ENCODE assay signal across 8 mouse cellular contexts in the genomic region with DNA sequence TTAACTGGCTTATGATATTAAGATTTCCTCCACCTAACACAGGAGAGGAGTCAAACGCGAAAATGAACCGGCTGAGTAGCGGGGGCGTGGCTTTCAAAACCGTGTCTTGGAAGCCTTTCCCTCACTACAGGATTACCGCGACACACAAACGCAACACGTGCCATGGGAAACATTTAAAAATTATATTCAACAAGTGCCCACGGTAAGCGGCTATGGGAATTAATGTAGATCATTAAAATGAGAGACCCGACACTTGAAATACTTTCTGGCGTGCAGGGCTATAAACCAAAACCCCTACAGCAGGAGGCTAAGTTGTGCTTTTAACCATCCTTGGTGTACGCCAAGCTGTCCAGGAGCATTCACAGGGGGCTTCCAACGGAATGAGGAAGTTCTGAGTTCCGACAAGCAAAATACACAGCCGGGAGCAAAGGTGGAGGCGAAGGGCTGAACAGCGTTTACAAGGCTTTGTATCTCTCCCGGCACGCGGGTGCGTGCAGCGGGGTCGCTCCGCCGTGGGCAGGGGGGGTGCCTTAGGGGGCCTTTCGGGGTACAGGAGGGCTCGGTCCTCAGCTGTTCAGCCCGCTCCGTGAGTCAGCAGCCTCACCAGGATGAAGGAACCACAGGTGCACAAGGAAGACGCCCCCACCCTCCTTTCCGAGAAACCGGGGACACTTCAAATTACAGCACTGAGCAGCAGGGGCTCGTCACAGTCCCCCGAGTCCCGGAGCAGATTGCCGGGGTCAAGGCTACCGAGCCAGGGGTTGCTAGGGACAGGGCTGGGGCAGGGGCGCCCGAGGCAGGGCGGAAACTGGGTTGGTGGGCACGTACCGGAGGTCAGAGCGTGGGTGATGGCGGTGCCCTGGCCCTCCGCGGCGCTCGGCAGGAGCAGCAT. TPM values are rescaled to one million over a fixed set of nuclear protein-coding genes. Genes with fewer than 3 reads are reported as not detected.
DNase-seq lines count a peak whose midpoint lies in the region; ATAC-seq and TF ChIP-seq lines count a peak whose summit lies in the region.

No protein-coding gene starts in this region.

- peak overlapping the region; percentile 89 for H3K9ac ChIP-seq in heart, embryonic 13.5 days
- peak overlapping the region; percentile 79 for H3K9ac ChIP-seq in kidney, postnatal 0 days (ENCODE audit: low read depth, low read length)

- ATAC-seq in heart, embryonic 13.5 days (ENCODE audit: extremely low read depth, insufficient number of reproducible peaks, low FRiP score, low TSS enrichment): peak; percentile 27; the same call in 1 of the 2 replicates
- ATAC-seq in kidney, postnatal 0 days (replicated peaks; ENCODE audit: low FRiP score, low read depth): no peak; the same call in 1 of the 2 replicates

- H3K4me2 ChIP-seq in heart, embryonic 13.5 days: peak overlapping the region; percentile 96
- peak overlapping the region; percentile 99 for H3K4me2 ChIP-seq in kidney, postnatal 0 days (ENCODE audit: low read length)

- H3K27me3 ChIP-seq in heart, embryonic 13.5 days (replicated peaks): no peaks in the 10 kb centered on the region
- no peaks in the 10 kb centered on the region for H3K27me3 ChIP-seq in kidney, postnatal 0 days (ENCODE audit: insufficient read depth, low read length)
- H3K27me3 ChIP-seq in megakaryocyte, embryonic 14.5 days (replicated peaks): no peaks in the 10 kb centered on the region

- H3K36me3 ChIP-seq in heart, embryonic 13.5 days: peaks cover 47% of the 10 kb centered on the region
- H3K36me3 ChIP-seq in kidney, postnatal 0 days (ENCODE audit: insufficient read depth, low read length): peaks cover 21% of the 10 kb centered on the region
- H3K36me3 ChIP-seq in megakaryocyte, embryonic 14.5 days (replicated peaks; ENCODE audit: low read length): peaks cover 50% of the 10 kb centered on the region

- DNase-seq in 3T3-L1 (ENCODE audit: low read depth, low spot score): peak; percentile 66
- peak; percentile 43 for DNase-seq in CD4-positive, CD25-positive, alpha-beta regulatory T cell, adult 2 months (ENCODE audit: low read depth, low spot score)
- DNase-seq in c-Kit-positive CD71-positive TER-119-positive erythroid progenitor cells, embryonic 14.5 days (ENCODE audit: low spot score): peak; percentile 53
- peak; percentile 43 for DNase-seq in kidney, postnatal 0 days (ENCODE audit: low spot score)
- peak; percentile 8 to 64 for DNase-seq in thymus, adult 18-20 months
- DNase-seq in left cerebral cortex, adult 8-10 months (ENCODE audit: low spot score in 2 of 2): no peak

- peaks cover 26% of the 10 kb centered on the region for H3K4me1 ChIP-seq in heart, embryonic 13.5 days
- H3K4me1 ChIP-seq in kidney, postnatal 0 days (replicated peaks; ENCODE audit: insufficient read depth, low read length): 0 out of 2 replicates have a peak, but pooled peaks cover 3% of the 10 kb centered on the region
- H3K4me1 ChIP-seq in megakaryocyte, embryonic 14.5 days: peaks cover 24% of the 10 kb centered on the region

- TF ChIP-seq CTCF in kidney, postnatal 0 days (IDR thresholded peaks at IDR 0.05; ENCODE audit: low read depth): no peak

- H3K27ac ChIP-seq in heart, embryonic 13.5 days (replicated peaks): peak overlapping the region; percentile 55
- H3K27ac ChIP-seq in kidney, postnatal 0 days: peak overlapping the region; percentile 65

- under 1% methylated on average over 51 of the region's 51 CpGs for WGBS in heart, embryonic 13.5 days
- 1% methylated on average over 51 of the region's 51 CpGs for WGBS in kidney, postnatal 0 days

- peak overlapping the region; percentile 98 for H3K4me3 ChIP-seq in heart, embryonic 13.5 days
- H3K4me3 ChIP-seq in kidney, postnatal 0 days (replicated peaks; ENCODE audit: low read depth, low read length): peak overlapping the region; percentile 87
- peak overlapping the region; percentile 99 for H3K4me3 ChIP-seq in megakaryocyte, embryonic 14.5 days (replicated peaks)

- H3K9me3 ChIP-seq in heart, embryonic 13.5 days: no peaks in the 10 kb centered on the region
- H3K9me3 ChIP-seq in kidney, postnatal 0 days (replicated peaks; ENCODE audit: low read length): no peaks in the 10 kb centered on the region
- no peaks in the 10 kb centered on the region for H3K9me3 ChIP-seq in megakaryocyte, embryonic 14.5 days

RNA-seq across cellular contexts. Expression of a gene that starts 0.6 kb away (rescaled TPM):
- polyA plus RNA-seq in heart, embryonic 13.5 days (2015; fragmentation: Nextera tagmentation; extraction: Ambion mirVana): 46.8 and 51.9 TPM in 2 replicates
- 73.9 and 77.8 TPM in 2 replicates for polyA plus RNA-seq in kidney, postnatal 0 days (2015; fragmentation: Nextera tagmentation; extraction: Ambion mirVana)
- polyA plus RNA-seq in megakaryocyte, embryonic 14.5 days (2012; ENCODE audit: insufficient read depth, low replicate concordance): 26.1 and 38.7 TPM in 2 replicates
- 10 to 100 TPM; 33.9 to 37.9 (median 37.5) TPM for total RNA-seq in left cerebral cortex, adult 8-10 months (2022)

RNA-seq across cellular contexts. Expression of a gene that starts 0.7 kb away (rescaled TPM):
- polyA plus RNA-seq in heart, embryonic 13.5 days (2015; fragmentation: Nextera tagmentation; extraction: Ambion mirVana): 138 and 158 TPM in 2 replicates
- polyA plus RNA-seq in kidney, postnatal 0 days (2015; fragmentation: Nextera tagmentation; extraction: Ambion mirVana): 157 and 171 TPM in 2 replicates
- polyA plus RNA-seq in megakaryocyte, embryonic 14.5 days (2012; ENCODE audit: insufficient read depth, low replicate concordance): 9.0 TPM in 1 of 2 replicates, not detected in the other
- 100 to 1,000 TPM; 116 to 122 (median 118) TPM for total RNA-seq in left cerebral cortex, adult 8-10 months (2022)

RNA-seq across cellular contexts. Expression of a gene that starts 47.5 kb away (rescaled TPM):
- 131 and 149 TPM in 2 replicates for polyA plus RNA-seq in heart, embryonic 13.5 days (2015; fragmentation: Nextera tagmentation; extraction: Ambion mirVana)
- 101 and 107 TPM in 2 replicates for polyA plus RNA-seq in kidney, postnatal 0 days (2015; fragmentation: Nextera tagmentation; extraction: Ambion mirVana)
- polyA plus RNA-seq in megakaryocyte, embryonic 14.5 days (2012; ENCODE audit: insufficient read depth, low replicate concordance): 10.3 and 19.0 TPM in 2 replicates
- total RNA-seq in left cerebral cortex, adult 8-10 months (2022): 10 to 100 TPM; 58.6 to 77.1 (median 69.3) TPM

Comparison
In these comparisons a context has a peak if more than half of its experiments do, and no peak if none do; other contexts are left out.
1. DNase-seq: peak in 3T3-L1 (single experiment), CD4-positive, CD25-positive, alpha-beta regulatory T cell, adult 2 months (single experiment), c-Kit-positive CD71-positive TER-119-positive erythroid progenitor cells, embryonic 14.5 days (single experiment), kidney, postnatal 0 days (single experiment) and thymus, adult 18-20 months (2 of 2); none in left cerebral cortex, adult 8-10 months (0 of 2).
2. RNA of a gene that starts 0.7 kb away (polyA plus RNA-seq): 157 to 171 TPM in kidney, postnatal 0 days and 138 to 158 TPM in heart, embryonic 13.5 days; 9.0 TPM in megakaryocyte, embryonic 14.5 days; every median in the first group is over 10 times any median in the second.
3. Peak in every context shown above with its lines, with median percentiles within 50 percentile points of each other: H3K4me3 ChIP-seq.